Mouse (Mus musculus): ENCODE results near the gene Lrmda.
A peak's percentile ranks its signal among the peaks of the same experiment; 100 is the strongest.

The Lrmda gene

GRCm38 (mm10) chr14:22719968-22720367 lies 700.5 kb downstream of the Lrmda start:
- DNase-seq (ENCODE audit: low read depth, low spot score), result no peak

GRCm38 (mm10) chr14:22721845-22722244 lies 702.3 kb downstream of the Lrmda start:
- no peak for DNase-seq (ENCODE audit: low read depth, low spot score)

DNA sequence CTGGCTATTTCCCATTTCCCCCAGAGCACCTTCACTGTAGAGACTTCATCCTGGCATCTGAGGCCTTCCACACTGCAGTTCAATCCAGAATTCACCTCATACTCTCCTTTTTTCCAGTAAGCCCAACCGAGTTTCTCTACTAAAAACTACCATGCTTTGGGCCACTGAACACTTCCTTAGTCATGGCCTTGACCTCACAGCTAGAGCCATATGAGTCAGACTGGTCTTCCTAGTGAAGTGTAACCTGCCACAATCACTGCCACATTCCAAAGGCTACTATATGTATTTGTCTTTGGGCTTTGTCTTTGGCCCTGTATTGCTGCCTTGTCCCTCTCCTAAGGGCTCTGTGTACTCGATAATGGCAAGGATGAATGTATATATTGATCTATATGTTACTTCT lies 708.0 kb downstream of the Lrmda start:
- DNase-seq (ENCODE audit: low read depth, low spot score), result no peak

DNA sequence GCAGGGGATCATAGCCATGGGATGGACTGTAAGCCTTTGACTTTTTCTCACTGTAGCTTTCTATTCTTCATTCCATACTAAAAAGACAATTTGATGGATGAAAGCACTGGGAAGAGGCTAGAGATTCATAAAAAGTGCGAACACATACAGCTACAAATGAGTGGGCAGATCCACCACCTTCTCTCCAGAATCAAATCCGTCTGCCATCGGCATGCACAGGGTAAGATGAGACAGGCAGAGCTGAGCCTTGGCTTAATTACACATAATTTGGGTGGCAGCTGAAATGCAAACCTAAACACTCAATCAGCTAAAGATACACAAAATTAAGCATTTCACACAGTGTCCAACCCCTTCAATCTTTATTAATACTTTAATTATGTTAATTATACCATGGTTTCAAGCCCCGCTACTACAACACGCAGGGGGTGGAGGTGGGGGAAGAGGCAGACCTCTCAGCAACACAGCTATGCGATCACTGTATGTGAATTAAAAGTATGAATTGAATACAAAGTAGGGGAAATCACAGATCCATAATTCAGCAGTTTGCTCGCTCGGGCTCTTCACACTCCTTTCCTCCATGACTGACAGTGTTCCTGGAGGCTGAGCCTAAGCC lies 709.2 kb downstream of the Lrmda start:
- no peak for DNase-seq (ENCODE audit: low read depth, low spot score)

GRCm38 (mm10) chr14:22738603-22739002 lies 719.1 kb downstream of the Lrmda start:
- no peak for DNase-seq (ENCODE audit: low read depth, low spot score)

GRCm38 (mm10) chr14:22742527-22742926 lies 723.0 kb downstream of the Lrmda start:
- DNase-seq (ENCODE audit: low read depth, low spot score), result no peak

DNA sequence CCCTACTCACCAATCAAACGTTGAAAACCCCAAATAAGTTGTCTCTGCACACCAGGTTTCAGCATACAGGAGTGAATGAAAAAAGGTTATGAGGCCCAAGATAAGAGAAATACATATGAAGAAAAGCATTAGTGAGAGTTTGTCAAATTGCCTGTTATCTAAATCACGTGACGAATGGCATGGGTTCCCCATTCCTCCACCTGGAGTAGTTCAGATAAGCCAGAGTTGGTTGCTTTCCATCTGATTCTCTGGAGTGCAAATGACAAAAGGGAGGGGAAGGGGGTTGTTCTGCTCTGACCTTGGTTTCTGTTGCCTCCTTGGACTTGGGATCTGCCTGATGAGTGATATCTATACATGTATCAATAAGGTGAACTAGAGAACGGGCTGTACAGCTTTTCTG lies 723.8 kb downstream of the Lrmda start:
- DNase-seq (ENCODE audit: low read depth, low spot score), result no peak

- DNase-seq (ENCODE audit: low read depth, low spot score), result no peak
Observed at GRCm38 (mm10) chr14:22744701-22745100, 725.2 kb downstream of the Lrmda start.

GRCm38 (mm10) chr14:22745263-22745881 lies 725.9 kb downstream of the Lrmda start:
- no peak for DNase-seq (ENCODE audit: low read depth, low spot score)

GRCm38 (mm10) chr14:22745882-22746480 lies 726.5 kb downstream of the Lrmda start:
- DNase-seq (ENCODE audit: low read depth, low spot score), result no peak

DNA sequence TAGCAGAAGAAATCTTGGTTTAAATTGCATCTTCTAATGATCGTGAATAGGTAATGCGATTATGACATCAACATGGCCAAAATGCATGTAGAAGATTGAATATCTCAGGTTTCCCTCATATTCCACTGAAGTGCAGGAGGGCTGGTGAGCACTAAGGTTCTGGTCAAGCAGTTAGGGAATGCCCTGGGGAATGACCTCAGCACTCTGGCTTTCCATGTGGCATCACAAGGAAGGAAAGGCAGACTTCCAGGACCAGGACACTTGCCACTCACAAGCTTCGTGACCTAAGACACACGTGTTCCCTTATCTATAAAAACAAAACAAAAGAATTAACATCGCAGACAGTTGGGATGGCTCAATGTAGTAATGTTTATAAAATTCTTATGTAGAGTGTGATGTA lies 728.3 kb downstream of the Lrmda start:
- DNase-seq (ENCODE audit: low read depth, low spot score), result no peak

DNA sequence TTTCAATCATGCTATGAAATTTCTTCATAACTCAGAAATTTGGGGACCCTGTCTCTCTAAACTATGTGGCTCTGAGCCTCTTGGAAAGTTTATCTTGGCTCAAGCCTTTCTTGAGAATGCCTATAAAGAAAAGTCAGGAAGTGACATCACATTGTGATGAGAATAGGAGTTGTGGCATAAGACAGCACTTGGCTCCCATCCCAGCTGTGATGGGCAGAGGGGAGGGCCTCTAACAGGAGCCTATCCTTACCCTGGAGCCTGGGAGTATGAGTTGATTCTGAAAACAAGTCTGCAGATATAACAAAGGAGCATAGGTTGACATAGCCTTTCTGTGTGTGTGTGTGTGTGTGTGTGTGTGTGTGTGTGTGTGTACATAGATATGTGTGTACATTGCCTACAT lies 730.9 kb downstream of the Lrmda start:
- no peak for DNase-seq (ENCODE audit: low read depth, low spot score)

GRCm38 (mm10) chr14:22751290-22751689 lies 731.8 kb downstream of the Lrmda start:
- DNase-seq (ENCODE audit: low read depth, low spot score), result no peak

DNA sequence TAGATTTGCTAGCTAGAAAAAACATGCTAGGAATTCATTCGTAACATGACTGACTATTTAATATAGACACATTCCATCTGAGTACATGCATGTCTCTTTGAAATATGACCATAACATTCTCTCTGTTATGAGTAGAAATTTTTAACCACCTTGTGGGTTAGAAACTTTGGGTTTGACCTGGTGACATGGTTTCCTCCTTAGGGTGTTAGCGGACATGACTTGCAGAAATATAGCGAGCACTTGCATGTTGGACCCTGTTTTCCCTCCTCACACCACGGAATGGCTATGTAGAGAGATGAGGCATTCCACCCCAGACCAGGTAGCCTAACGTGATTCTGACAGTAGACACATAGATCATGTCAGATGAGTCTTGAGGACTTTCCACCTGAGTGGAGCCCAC lies 735.1 kb downstream of the Lrmda start:
- DNase-seq (ENCODE audit: low read depth, low spot score), result no peak

- no peak for DNase-seq (ENCODE audit: low read depth, low spot score)
Observed at GRCm38 (mm10) chr14:22757493-22757892, 738.0 kb downstream of the Lrmda start.

- DNase-seq (ENCODE audit: low read depth, low spot score), result no peak
Observed at GRCm38 (mm10) chr14:22759216-22759615, 739.7 kb downstream of the Lrmda start.

DNA sequence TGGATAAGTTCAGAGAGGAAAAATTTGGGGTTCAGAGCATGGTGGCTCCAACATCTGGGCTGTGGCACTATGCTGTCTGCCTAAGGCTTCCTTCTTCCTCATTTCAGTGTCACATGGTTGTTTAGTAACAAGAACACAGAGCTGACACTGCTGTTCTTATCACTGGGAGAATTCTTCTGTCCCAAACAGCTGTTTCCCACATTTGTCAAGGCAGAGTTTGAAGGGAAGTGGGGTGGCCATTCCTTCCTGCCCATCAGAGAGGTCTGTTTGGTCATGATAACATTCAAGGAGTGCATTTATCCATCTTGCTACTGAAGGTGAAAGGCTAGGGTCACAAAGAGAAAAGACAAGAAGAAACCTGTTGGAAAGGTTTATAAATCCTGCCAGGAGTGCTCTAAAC lies 740.2 kb downstream of the Lrmda start:
- no peak for DNase-seq (ENCODE audit: low read depth, low spot score)

GRCm38 (mm10) chr14:22760241-22761039 lies 740.9 kb downstream of the Lrmda start:
- no peak for DNase-seq (ENCODE audit: low read depth, low spot score)

DNA sequence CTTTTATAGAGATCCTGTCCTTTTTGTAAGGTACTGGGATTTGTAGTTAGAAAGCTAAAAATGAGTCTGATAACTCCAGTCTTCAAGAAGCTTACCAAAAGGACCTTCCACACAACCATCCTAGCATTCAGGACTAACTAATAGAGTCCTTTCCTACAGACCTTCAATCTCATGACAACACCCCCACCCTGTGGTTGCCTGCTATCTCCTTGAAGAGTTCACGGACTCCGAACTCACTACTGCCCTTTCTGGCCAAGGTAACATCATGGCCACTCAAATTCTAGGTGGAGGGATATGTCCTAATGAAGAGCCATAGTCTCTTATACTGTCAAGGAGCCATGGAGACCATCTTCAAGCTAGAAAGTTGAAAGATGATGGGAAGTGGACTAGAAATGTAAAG lies 762.2 kb downstream of the Lrmda start:
- DNase-seq (ENCODE audit: low read depth, low spot score), result peak; percentile 41

DNA sequence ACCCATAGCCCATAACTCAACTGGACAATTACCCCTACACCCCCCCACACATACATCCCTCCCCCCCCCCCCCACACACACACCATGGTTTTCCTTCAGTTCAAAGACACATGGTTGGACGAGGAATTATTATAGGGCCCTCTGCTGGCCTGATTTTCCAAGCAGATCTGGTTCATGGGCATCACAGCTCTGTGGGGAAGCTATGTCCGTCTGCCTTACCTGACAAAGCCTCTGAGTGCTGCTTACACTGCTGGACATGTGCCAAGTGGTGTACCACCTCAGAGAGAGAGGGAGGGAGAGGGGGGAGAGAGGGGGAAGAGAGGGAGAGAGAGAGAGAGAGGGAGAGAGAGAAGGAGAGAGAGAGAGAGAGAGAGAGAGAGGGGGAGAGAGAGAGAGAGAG lies 762.9 kb downstream of the Lrmda start:
- DNase-seq (ENCODE audit: low read depth, low spot score), result peak; percentile 17

DNA sequence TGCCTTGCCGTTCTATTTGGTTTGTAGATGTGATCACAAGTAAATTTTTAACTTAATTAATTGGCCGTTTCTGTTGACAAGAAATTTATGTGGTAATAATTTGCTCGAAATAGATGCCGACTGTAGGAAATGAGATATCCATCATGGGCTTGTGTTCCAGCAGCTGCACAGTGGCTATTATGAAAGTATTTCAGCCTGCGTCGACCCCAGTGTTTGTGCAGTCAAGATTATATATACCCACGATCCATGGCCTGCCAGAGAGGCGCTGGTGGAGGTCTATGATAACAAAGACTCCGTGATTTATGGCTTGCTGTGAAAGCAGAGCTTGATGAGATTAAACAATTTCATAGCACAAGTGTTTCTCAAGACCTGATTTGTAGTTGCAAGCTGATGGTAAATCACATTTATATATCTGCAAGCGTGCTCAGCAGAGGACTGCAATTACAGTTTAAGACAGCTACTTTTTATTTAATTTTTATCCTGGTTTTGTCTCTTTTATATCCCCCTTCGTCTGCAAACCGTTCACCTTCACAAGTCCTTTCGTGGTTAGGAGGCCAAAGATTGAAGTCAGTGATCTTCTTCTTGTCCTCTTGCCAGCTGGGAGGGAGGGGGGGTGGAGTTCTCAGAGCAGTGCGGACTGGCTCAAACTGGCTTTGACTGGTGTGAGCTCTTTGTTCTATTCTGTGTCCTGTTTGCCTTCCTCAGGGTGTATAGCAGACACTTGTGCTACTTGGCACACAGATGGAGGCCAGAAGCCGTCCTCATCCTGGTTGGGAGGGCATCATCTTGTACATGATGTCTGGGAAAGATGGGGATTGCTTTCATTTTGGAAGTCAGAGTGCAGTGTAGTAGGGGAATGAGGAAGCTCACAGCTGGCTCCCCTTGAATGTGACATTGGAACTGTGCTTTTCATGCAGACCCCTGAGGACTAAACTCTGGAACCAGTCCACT lies 764.0 kb downstream of the Lrmda start:
- peak; percentile 45 for DNase-seq (ENCODE audit: low read depth, low spot score)
